Mouse (Mus musculus) lung, embryonic 14.5 days (tissue): ENCODE results near the gene Cdh22. TPM values are rescaled to one million over a fixed set of nuclear protein-coding genes. Genes with fewer than 3 reads are reported as not detected.

Experiments
- ATAC-seq: fragments of 200-750 bp; cut with Nextera tagmentation; 2 replicates; pipeline ENCODE4 v1.8.0; 2017; ENCODE audit warnings: mild to moderate bottlenecking, moderate TSS enrichment, moderate library complexity; ENCODE audit not compliant: insufficient read depth
- DNase-seq: peaks from one replicate; pipeline ENCODE4 v3.0.0-alpha.2; 2015
- H3K27ac ChIP-seq: fragments of 300-500 bp; sonication (generic); 2 replicates; pipeline ENCODE4 v1.5.1; 2014; ENCODE audit warnings: low read depth, mild to moderate bottlenecking, moderate library complexity
- H3K27me3 ChIP-seq: fragments of 300-500 bp; sonication (generic); 2 replicates; pipeline ENCODE4 v1.6.1; 2014; ENCODE audit warnings: low read length, control low read depth; ENCODE audit not compliant: insufficient read depth
- H3K36me3 ChIP-seq: fragments of 300-500 bp; sonication (generic); 2 replicates; pipeline ENCODE4 v1.6.1; 2014; ENCODE audit warnings: control low read depth; ENCODE audit not compliant: insufficient read depth
- H3K4me1 ChIP-seq: fragments of 300-500 bp; sonication (generic); 2 replicates; pipeline ENCODE4 v1.6.1; 2014; ENCODE audit warnings: antibody characterized with exemption, control low read depth; ENCODE audit not compliant: insufficient read depth
- H3K4me2 ChIP-seq: fragments of 300-500 bp; sonication (generic); 2 replicates; pipeline ENCODE4 v1.6.1; 2014; ENCODE audit warnings: mild to moderate bottlenecking
- H3K4me3 ChIP-seq: fragments of 300-500 bp; sonication (generic); 2 replicates; pipeline ENCODE4 v1.5.1; 2014; ENCODE audit warnings: low read depth, low read length
- H3K9ac ChIP-seq: fragments of 300-500 bp; sonication (generic); 2 replicates; pipeline ENCODE4 v1.6.1; 2014
- H3K9me3 ChIP-seq: fragments of 300-500 bp; sonication (generic); 2 replicates; pipeline ENCODE4 v1.6.1; 2016; ENCODE audit warnings: low read depth, low read length, control low read depth
- CTCF ChIP-seq: IDR thresholded peaks from 2 replicates; pipeline ENCODE4 v1.5.1; 2016; ENCODE audit warnings: antibody characterized with exemption, low read depth
- WGBS: fragments of 180-500 bp; shearing (Covaris S2); extraction: QIAGEN DNeasy Blood & Tissue Kit; methylation state at CpG from one replicate; pipeline ENCODE4 v1.1.7; 2014; 5-methylcytosine and 5-hydroxymethylcytosine counted together
- polyA plus RNA-seq: library from polyadenylated mRNA; unstranded; fragments of >200 nt; fragmentation: Nextera tagmentation; extraction: Ambion mirVana; gene quantifications from 2 replicates; pipeline ENCODE4 v1.2.1, GENCODE M21; 2014

Gene Cdh22
- polyA plus RNA-seq, 1 experiment from 2014 or later: 1.5 TPM

DNA sequence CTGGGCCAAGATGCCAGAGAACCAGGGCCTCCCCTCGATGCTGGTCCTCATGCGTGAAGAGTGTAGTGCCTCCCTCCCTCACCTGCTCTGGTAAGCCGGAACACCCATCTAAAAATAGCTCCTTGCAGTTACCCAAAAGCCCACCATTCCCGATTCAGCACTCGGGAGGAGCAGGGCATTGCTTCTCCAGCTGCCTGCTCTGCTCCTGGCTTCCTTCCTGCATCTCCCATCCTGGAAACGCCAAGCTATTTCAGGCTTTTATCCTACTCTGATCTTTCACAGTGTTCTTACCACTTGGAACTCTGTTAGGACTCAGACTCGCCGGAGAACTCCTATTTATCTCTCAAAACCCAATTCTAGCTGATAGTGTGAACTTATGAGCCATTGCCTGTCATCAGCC is 5.7 kb upstream of the Cdh22 start:
- no peak overlapping the region for H3K4me3 ChIP-seq
- no peak overlapping the region for H3K4me2 ChIP-seq
- peaks cover 93% of the 10 kb centered on the region for H3K27me3 ChIP-seq
- no peaks in the 10 kb centered on the region for H3K36me3 ChIP-seq
- TF ChIP-seq CTCF: no peak
- H3K4me1 ChIP-seq: 0 out of 2 replicates have a peak, but pooled peaks cover 3% of the 10 kb centered on the region
- H3K9ac ChIP-seq: no peak overlapping the region
- WGBS: 29% methylated on average over 8 of the region's 8 CpGs
- no peak for ATAC-seq
- no peak overlapping the region for H3K27ac ChIP-seq
- no peaks in the 10 kb centered on the region for H3K9me3 ChIP-seq
- DNase-seq: no peak

- Histone ChIP-seq H3K9me3 (no peaks in the 10 kb centered on the region), H3K4me3 (no peak overlapping the region), H3K27me3 (peaks cover 96% of the 10 kb centered on the region), H3K36me3 (no peaks in the 10 kb centered on the region), H3K9ac (no peak overlapping the region), H3K27ac (no peak overlapping the region), H3K4me2 (no peak overlapping the region), H3K4me1 (0 out of 2 replicates have a peak, but pooled peaks cover 3% of the 10 kb centered on the region)
- ATAC-seq: no peak
- WGBS: 10% methylated on average over 15 of the region's 15 CpGs
- no peak for TF ChIP-seq CTCF
- DNase-seq: peak; percentile 50
Measured at GRCm38 (mm10) chr2:165239533-165240144, 5.0 kb upstream of the Cdh22 start.

DNA sequence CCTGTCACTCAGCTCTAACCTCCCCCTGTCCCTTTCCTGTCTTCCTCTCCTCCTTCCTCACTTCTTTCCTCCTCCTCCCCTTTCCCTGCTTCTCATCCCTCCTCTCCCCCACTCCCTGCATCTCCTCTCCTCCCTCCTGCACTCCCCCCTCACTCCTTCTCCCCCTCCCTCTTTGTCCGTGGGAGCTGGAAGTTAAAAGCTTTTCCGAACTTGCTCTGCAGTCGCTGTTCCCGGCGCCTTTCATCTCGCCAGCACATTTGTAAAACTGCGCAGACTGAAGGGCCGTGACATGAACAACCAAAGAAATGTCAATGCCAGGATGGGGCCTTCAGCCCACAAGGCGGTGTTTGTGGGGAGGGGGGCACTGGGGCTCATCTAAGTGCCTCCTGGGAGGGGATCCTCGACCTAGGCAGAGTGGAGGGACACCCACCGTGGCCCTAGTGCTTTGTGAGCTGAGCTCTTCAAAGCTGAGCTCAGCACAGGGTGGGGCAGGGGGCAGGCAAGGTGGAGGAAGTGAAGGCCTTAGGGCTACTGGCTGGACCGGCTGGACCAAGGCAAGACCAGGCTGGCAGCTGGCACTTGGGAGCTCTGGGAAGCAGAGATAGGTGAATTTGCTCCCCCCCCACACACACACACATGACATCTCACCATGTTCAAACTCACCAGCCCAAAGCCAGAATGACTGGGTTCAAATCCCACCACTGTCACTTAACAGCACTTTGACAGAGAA is 3.9 kb upstream of the Cdh22 start:
- Histone ChIP-seq H3K36me3 (no peaks in the 10 kb centered on the region), H3K27ac (no peak overlapping the region), H3K9ac (no peak overlapping the region), H3K27me3 (peaks cover 98% of the 10 kb centered on the region), H3K4me2 (no peak overlapping the region), H3K9me3 (no peaks in the 10 kb centered on the region), H3K4me3 (no peak overlapping the region), H3K4me1 (0 out of 2 replicates have a peak, but pooled peaks cover 3% of the 10 kb centered on the region)
- DNase-seq (peak; percentile 44), ATAC-seq (no peak)
- 8% methylated on average over 12 of the region's 12 CpGs for WGBS
- TF ChIP-seq CTCF: no peak

GRCm38 (mm10) chr2:165234291-165234612 is 401 bp downstream of the Cdh22 start:
- peak overlapping the region; percentile 51 for H3K9ac ChIP-seq
- peaks cover 93% of the 10 kb centered on the region for H3K27me3 ChIP-seq
- H3K4me2 ChIP-seq: peak overlapping the region; percentile 98
- H3K36me3 ChIP-seq: no peaks in the 10 kb centered on the region
- no peak for TF ChIP-seq CTCF
- H3K4me3 ChIP-seq: peak overlapping the region; percentile 55
- H3K9me3 ChIP-seq: no peaks in the 10 kb centered on the region
- ATAC-seq: no peak; the same call in 1 of the 2 replicates
- H3K4me1 ChIP-seq: no peaks in the 10 kb centered on the region
- H3K27ac ChIP-seq: no peak overlapping the region
- WGBS: 0% methylated on average over 37 of the region's 41 CpGs
- DNase-seq: no peak

- TF ChIP-seq CTCF: peak; percentile 63
- DNase-seq: peak; percentile 69
- WGBS: 1% methylated on average over 82 of the region's 82 CpGs
Measured at GRCm38 (mm10) chr2:165233491-165234290, 962 bp downstream of the Cdh22 start.

GRCm38 (mm10) chr2:165229050-165229449 is 5.6 kb downstream of the Cdh22 start:
- H3K27me3 ChIP-seq: peaks cover 44% of the 10 kb centered on the region
- no peak overlapping the region for H3K9ac ChIP-seq
- no peak overlapping the region for H3K27ac ChIP-seq
- no peak for TF ChIP-seq CTCF
- no peak overlapping the region for H3K4me3 ChIP-seq
- H3K36me3 ChIP-seq: no peaks in the 10 kb centered on the region
- WGBS: 78% methylated on average over 11 of the region's 11 CpGs
- DNase-seq: no peak
- ATAC-seq: no peak
- no peak overlapping the region for H3K4me2 ChIP-seq
- H3K9me3 ChIP-seq: no peaks in the 10 kb centered on the region
- H3K4me1 ChIP-seq: no peaks in the 10 kb centered on the region

More at GRCm38 (mm10) chr2:165233491-165234290, 962 bp downstream of the Cdh22 start:
- Histone ChIP-seq H3K4me1 (no peaks in the 10 kb centered on the region), H3K4me2 (peak overlapping the region; percentile 98), H3K9ac (peak overlapping the region; percentile 51), H3K36me3 (no peaks in the 10 kb centered on the region), H3K9me3 (no peaks in the 10 kb centered on the region), H3K27ac (no peak overlapping the region), H3K27me3 (peaks cover 88% of the 10 kb centered on the region), H3K4me3 (peak overlapping the region; percentile 55)
- peak; percentile 21; the same call in 1 of the 2 replicates for ATAC-seq

- ATAC-seq (no peak), DNase-seq (no peak)
- Histone ChIP-seq H3K9me3 (no peaks in the 10 kb centered on the region), H3K4me1 (no peaks in the 10 kb centered on the region), H3K36me3 (no peaks in the 10 kb centered on the region), H3K4me3 (no peak overlapping the region), H3K9ac (no peak overlapping the region), H3K27ac (no peak overlapping the region), H3K4me2 (no peak overlapping the region), H3K27me3 (peaks cover 12% of the 10 kb centered on the region)
- 59% methylated on average over 4 of the region's 4 CpGs for WGBS
- no peak for TF ChIP-seq CTCF
Measured at GRCm38 (mm10) chr2:165223837-165224236, 10.8 kb downstream of the Cdh22 start.
